Comparison of ENCODE assay signal across 10 mouse cellular contexts in genomic region chrX:167229206-167229605, GRCm38 (mm10). TPM values are rescaled to one million over a fixed set of nuclear protein-coding genes. Genes with fewer than 3 reads are reported as not detected.
A peak's percentile ranks its signal among the peaks of the same experiment; 100 is the strongest.
DNase-seq lines count a peak whose midpoint lies in the region; ATAC-seq and TF ChIP-seq lines count a peak whose summit lies in the region.
"Had no signal": no experiment of that assay in that cellular context is flagged by ENCODE, and none has a peak within 500 bp of the region (broad histone marks: within the 10 kb centered on the region; RNA-seq: fewer than 3 reads in every experiment).

No protein-coding gene starts in this region.

- peak; percentile 80 for ATAC-seq in neutrophil, adult 5-6 weeks (ENCODE audit: extremely low read depth, insufficient number of reproducible peaks, low FRiP score, poor library complexity, severe bottlenecking)

- intact Hi-C loops in gastrocnemius, adult 2 months (cut with DNase I), result no loop called here

- TF ChIP-seq CTCF in gastrocnemius, adult 2 months (IDR thresholded peaks at IDR 0.05), result peak; percentile 66

- H3K27ac ChIP-seq in gastrocnemius, adult 2 months, result no peak overlapping the region
- H3K27ac ChIP-seq in limb, embryonic 10.5 days, result no peak overlapping the region
- H3K27ac ChIP-seq: heart, embryonic 15.5 days had no signal

- H3K36me3 ChIP-seq in limb, embryonic 10.5 days, result no peaks in the 10 kb centered on the region
- H3K36me3 ChIP-seq: G1E; heart, embryonic 15.5 days had no signal

- peaks cover 73% of the 10 kb centered on the region for H3K27me3 ChIP-seq in limb, embryonic 10.5 days (ENCODE audit: low read depth, poor library complexity, severe bottlenecking)
- H3K27me3 ChIP-seq: heart, embryonic 15.5 days had no signal

- peak; percentile 65 for DNase-seq in gastrocnemius, adult 2 months
- no peak for DNase-seq in gastrocnemius, postnatal 4 days (ENCODE audit: low spot score in 2 of 2)
- DNase-seq in right cerebral cortex, postnatal 4 days, result peak; percentile 35
- no peak for DNase-seq in right cerebral cortex, adult 2 months (ENCODE audit: low spot score in 2 of 2)
- peak; percentile 75 for DNase-seq in embryo, embryonic 10 days (ENCODE audit: low spot score)
- DNase-seq in limb, embryonic 10.5 days (ENCODE audit: low spot score), result peak; percentile 51
- no peak for DNase-seq in urinary bladder, postnatal 25 days (ENCODE audit: low spot score)

- WGBS in limb, embryonic 10.5 days, result 33% methylated on average over 6 of the region's 6 CpGs

- H3K4me1 ChIP-seq in limb, embryonic 10.5 days, result no peaks in the 10 kb centered on the region
- H3K4me1 ChIP-seq: heart, embryonic 15.5 days had no signal

- no peaks in the 10 kb centered on the region for H3K9me3 ChIP-seq in limb, embryonic 10.5 days (replicated peaks)
- H3K9me3 ChIP-seq: G1E; heart, embryonic 15.5 days had no signal

- H3K4me3 ChIP-seq in gastrocnemius, adult 2 months, result no peak overlapping the region
- no peak overlapping the region for H3K4me3 ChIP-seq in limb, embryonic 10.5 days
- H3K4me3 ChIP-seq: heart, embryonic 15.5 days had no signal

RNA-seq across cellular contexts. Expression of gene Tmsb4x, which starts 20.1 kb away (rescaled TPM):
- total RNA-seq in gastrocnemius, adult 2 months (2021), result 100 to 1,000 TPM; 120 to 207 TPM
- 100 to 1,000 TPM; 754 to 847 TPM for total RNA-seq in gastrocnemius, postnatal 4 days (2021)
- 920 and 943 TPM in 2 replicates for polyA plus RNA-seq in limb, embryonic 10.5 days (2016; fragmentation: Nextera tagmentation; extraction: Ambion mirVana)
- total RNA-seq in neutrophil, adult 5-6 weeks (2017), result 5,959 and 5,978 TPM in 2 replicates
- polyA plus RNA-seq: G1E had no signal

RNA-seq across cellular contexts. Expression of gene Tlr8, which starts 34.9 kb away (rescaled TPM):
- total RNA-seq in gastrocnemius, adult 2 months (2021), result under 1 TPM; 0.36 to 0.73 TPM
- under 1 TPM; 0.93 TPM for total RNA-seq in gastrocnemius, postnatal 4 days (2021)
- not detected in 2 replicates for polyA plus RNA-seq in limb, embryonic 10.5 days (2016; fragmentation: Nextera tagmentation; extraction: Ambion mirVana)
- total RNA-seq in neutrophil, adult 5-6 weeks (2017), result 22.6 and 29.2 TPM in 2 replicates
- polyA plus RNA-seq: G1E had no signal

Comparison
In these comparisons a context has a peak if more than half of its experiments do, and no peak if none do; other contexts are left out.
1. DNase-seq: peak in gastrocnemius, adult 2 months (single experiment), right cerebral cortex, postnatal 4 days (single experiment), embryo, embryonic 10 days (single experiment) and limb, embryonic 10.5 days (single experiment); none in gastrocnemius, postnatal 4 days (0 of 2), right cerebral cortex, adult 2 months (0 of 2) and urinary bladder, postnatal 25 days (single experiment).
2. RNA of gene Tlr8, which starts 34.9 kb away (total RNA-seq): 22.6 to 29.2 TPM in neutrophil, adult 5-6 weeks; 0.93 TPM in gastrocnemius, postnatal 4 days and 0.36 to 0.73 TPM in gastrocnemius, adult 2 months; every median in the first group is over 10 times any median in the second.